Mouse (Mus musculus): ENCODE results near the gene Slc2a9. TPM values are rescaled to one million over a fixed set of nuclear protein-coding genes. Genes with fewer than 3 reads are reported as not detected.
"Not testable (repeated sequence)": the region's sequence is repeated elsewhere in the genome, so short reads cannot be mapped to it uniquely, and the experiment has no call there.

The Slc2a9 gene
- polyA plus RNA-seq, 1 experiment from 2014 or later: 1.6 TPM

DNA sequence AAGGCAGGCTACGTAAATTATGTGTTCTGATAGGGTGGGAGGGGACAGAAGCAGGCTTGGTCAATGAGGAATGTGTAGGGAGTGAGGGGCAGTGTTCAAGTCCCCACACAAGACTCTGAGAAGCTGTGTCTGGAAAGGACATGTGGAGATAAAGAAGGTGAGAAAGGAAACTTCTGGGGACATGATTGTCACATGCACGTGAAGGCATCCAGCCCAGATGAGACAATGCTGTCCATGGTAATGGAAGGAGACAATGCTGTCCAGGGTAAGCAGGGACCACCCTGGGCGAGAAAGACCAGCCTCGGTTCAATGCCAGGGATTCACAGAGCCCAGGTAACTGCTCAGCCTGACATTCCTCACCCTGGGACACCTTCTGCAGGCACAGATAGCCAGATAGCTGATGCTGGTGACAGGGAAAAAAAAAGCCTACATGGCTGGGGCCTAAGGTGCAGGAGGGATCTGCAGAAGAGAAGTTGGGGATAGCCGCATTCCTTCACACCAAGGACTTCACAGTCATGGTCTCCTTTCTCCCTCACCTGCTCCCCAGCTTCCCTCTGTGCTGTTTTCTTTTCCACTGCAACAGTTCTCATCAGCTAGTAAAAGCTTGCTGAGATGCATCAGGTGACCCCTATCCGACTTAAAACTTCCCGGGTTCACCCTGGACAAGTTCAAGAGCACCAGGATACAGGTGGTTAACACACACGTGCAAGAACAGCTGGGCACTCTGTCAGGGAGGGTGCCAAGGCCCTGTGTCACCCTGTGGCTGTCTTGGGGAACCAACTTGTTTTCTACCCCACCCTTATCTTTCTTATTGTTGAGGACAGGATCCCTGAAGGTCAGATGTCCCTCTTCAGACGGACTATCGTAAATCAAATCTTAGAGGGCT is 21.9 kb downstream of the Slc2a9 start:
- Histone ChIP-seq H3K9ac (ENCODE audit: low read depth, low read length) (no peak overlapping the region), H3K9me3 (ENCODE audit: control insufficient read depth, low read length) (no peaks in the 10 kb centered on the region), H3K27ac (ENCODE audit: low read depth, low read length) (peak overlapping the region; percentile 56; the same call in 1 of the 2 replicates), H3K4me2 (replicated peaks; ENCODE audit: low read depth, low read length) (peak overlapping the region; percentile 47), H3K27me3 (ENCODE audit: control insufficient read depth, insufficient read depth, low read length) (no peaks in the 10 kb centered on the region), H3K36me3 (ENCODE audit: control insufficient read depth, insufficient read depth, low read length) (no peaks in the 10 kb centered on the region), H3K4me3 (ENCODE audit: low read length) (peak overlapping the region; percentile 34), H3K4me1 (ENCODE audit: control insufficient read depth, insufficient read depth, low read length) (peaks cover 21% of the 10 kb centered on the region; the same call in 1 of the 2 replicates)
- 69% methylated on average over 10 of the region's 10 CpGs for WGBS
- ATAC-seq (ENCODE audit: low FRiP score, low TSS enrichment): no peak

- peak; percentile 72 for ATAC-seq (ENCODE audit: low FRiP score, low TSS enrichment)
- Histone ChIP-seq H3K27me3 (ENCODE audit: control insufficient read depth, insufficient read depth, low read length) (no peaks in the 10 kb centered on the region), H3K9ac (ENCODE audit: low read depth, low read length) (peak overlapping the region; percentile 19; the same call in 1 of the 2 replicates), H3K36me3 (ENCODE audit: control insufficient read depth, insufficient read depth, low read length) (no peaks in the 10 kb centered on the region), H3K4me3 (ENCODE audit: low read length) (peak overlapping the region; percentile 34), H3K4me1 (ENCODE audit: control insufficient read depth, insufficient read depth, low read length) (peaks cover 21% of the 10 kb centered on the region; the same call in 1 of the 2 replicates), H3K27ac (ENCODE audit: low read depth, low read length) (peak overlapping the region; percentile 56; the same call in 1 of the 2 replicates), H3K4me2 (replicated peaks; ENCODE audit: low read depth, low read length) (peak overlapping the region; percentile 47), H3K9me3 (ENCODE audit: control insufficient read depth, low read length) (no peaks in the 10 kb centered on the region)
- 4% methylated on average over 22 of the region's 22 CpGs for WGBS
These were observed 22.8 kb downstream of the Slc2a9 start for GRCm38 (mm10) chr5:38479908-38480725.

DNA sequence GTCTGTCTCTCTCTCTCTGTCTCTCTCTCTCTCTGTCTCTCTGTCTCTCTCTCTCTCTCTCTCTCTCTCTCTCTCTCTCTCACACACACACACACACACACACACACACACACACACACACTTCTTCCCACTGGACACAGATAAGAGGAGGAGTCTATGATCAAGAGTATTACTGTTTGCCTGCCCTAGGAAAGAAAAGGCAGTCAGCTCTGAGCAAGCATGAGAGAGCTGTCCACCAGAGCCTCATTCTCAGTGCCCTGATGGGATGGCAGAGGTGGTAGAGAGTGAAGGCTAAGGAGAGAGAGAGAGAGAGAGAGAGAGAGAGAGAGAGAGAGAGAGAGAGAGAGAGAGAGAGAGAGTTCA is 23.4 kb downstream of the Slc2a9 start:
- not testable (repeated sequence) for H3K9me3 ChIP-seq (ENCODE audit: control insufficient read depth, low read length); H3K27me3 ChIP-seq (ENCODE audit: control insufficient read depth, insufficient read depth, low read length); H3K36me3 ChIP-seq (ENCODE audit: control insufficient read depth, insufficient read depth, low read length); H3K9ac ChIP-seq (ENCODE audit: low read depth, low read length)
- H3K4me1 ChIP-seq (ENCODE audit: control insufficient read depth, insufficient read depth, low read length): peaks cover 21% of the 10 kb centered on the region; the same call in 1 of the 2 replicates
- H3K4me3 ChIP-seq (ENCODE audit: low read length): peak overlapping the region; percentile 34
- peak overlapping the region; percentile 47 for H3K4me2 ChIP-seq (replicated peaks; ENCODE audit: low read depth, low read length)
- H3K27ac ChIP-seq (ENCODE audit: low read depth, low read length): peak overlapping the region; percentile 56; the same call in 1 of the 2 replicates
- peak; percentile 40; the same call in 1 of the 2 replicates for ATAC-seq (ENCODE audit: low FRiP score, low TSS enrichment)

- Histone ChIP-seq H3K27ac (ENCODE audit: low read depth, low read length) (no peak overlapping the region), H3K4me3 (ENCODE audit: low read length) (no peak overlapping the region), H3K4me1 (ENCODE audit: control insufficient read depth, insufficient read depth, low read length) (peaks cover 21% of the 10 kb centered on the region; the same call in 1 of the 2 replicates), H3K4me2 (replicated peaks; ENCODE audit: low read depth, low read length) (peak overlapping the region; percentile 25), H3K9me3 (ENCODE audit: control insufficient read depth, low read length) (no peaks in the 10 kb centered on the region), H3K9ac (ENCODE audit: low read depth, low read length) (no peak overlapping the region), H3K27me3 (ENCODE audit: control insufficient read depth, insufficient read depth, low read length) (no peaks in the 10 kb centered on the region), H3K36me3 (ENCODE audit: control insufficient read depth, insufficient read depth, low read length) (no peaks in the 10 kb centered on the region)
- ATAC-seq (ENCODE audit: low FRiP score, low TSS enrichment): no peak
- WGBS: 58% methylated on average over 4 of the region's 4 CpGs
These were observed 23.9 kb downstream of the Slc2a9 start for GRCm38 (mm10) chr5:38479027-38479426.

- Histone ChIP-seq H3K27me3 (ENCODE audit: control insufficient read depth, insufficient read depth, low read length) (no peaks in the 10 kb centered on the region), H3K4me1 (ENCODE audit: control insufficient read depth, insufficient read depth, low read length) (peaks cover 21% of the 10 kb centered on the region; the same call in 1 of the 2 replicates), H3K9ac (ENCODE audit: low read depth, low read length) (no peak overlapping the region), H3K9me3 (ENCODE audit: control insufficient read depth, low read length) (no peaks in the 10 kb centered on the region), H3K27ac (ENCODE audit: low read depth, low read length) (no peak overlapping the region), H3K36me3 (ENCODE audit: control insufficient read depth, insufficient read depth, low read length) (no peaks in the 10 kb centered on the region), H3K4me2 (replicated peaks; ENCODE audit: low read depth, low read length) (no peak overlapping the region), H3K4me3 (ENCODE audit: low read length) (no peak overlapping the region)
- no peak for ATAC-seq (ENCODE audit: low FRiP score, low TSS enrichment)
- 85% methylated on average over 7 of the region's 7 CpGs for WGBS
These were observed 25.1 kb downstream of the Slc2a9 start for GRCm38 (mm10) chr5:38477731-38478445.

DNA sequence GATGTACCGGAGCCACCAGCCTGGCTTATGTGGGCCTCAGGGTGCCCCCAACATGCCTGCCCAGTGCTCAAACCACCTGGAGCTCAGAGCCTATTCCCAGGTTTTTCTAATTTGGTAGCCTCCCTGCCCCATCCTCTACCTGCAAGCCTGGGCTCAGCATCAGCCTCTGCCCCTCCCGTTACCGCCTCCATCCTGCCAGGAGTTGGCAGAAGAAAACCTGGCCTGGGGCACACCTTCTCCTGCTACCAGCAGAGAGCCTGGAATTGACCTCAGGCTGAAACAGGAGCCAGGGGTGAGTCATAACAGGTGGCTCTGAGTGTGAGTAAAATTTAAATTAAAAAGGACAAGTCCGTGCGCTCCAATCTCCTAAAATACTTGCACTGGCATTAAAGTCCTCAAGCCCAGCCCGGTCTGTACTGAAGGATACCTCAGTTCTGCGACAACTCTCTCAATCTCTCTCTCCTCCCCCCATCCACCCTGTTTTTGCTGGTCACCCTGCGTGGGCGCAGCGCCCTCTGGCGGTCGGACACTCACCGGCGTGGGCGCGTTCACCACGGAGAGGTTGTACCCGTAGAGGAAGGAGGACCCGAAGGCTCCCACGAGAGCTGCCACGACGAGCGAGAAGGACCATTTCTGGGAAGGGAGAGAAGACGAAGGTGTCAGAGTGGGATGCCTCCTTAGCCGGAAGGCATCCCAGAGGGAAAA is 25.9 kb downstream of the Slc2a9 start:
- no peaks in the 10 kb centered on the region for H3K36me3 ChIP-seq (ENCODE audit: control insufficient read depth, insufficient read depth, low read length)
- WGBS: 88% methylated on average over 24 of the region's 25 CpGs
- peaks cover 21% of the 10 kb centered on the region; the same call in 1 of the 2 replicates for H3K4me1 ChIP-seq (ENCODE audit: control insufficient read depth, insufficient read depth, low read length)
- no peaks in the 10 kb centered on the region for H3K27me3 ChIP-seq (ENCODE audit: control insufficient read depth, insufficient read depth, low read length)
- H3K4me2 ChIP-seq (replicated peaks; ENCODE audit: low read depth, low read length): no peak overlapping the region
- ATAC-seq (ENCODE audit: low FRiP score, low TSS enrichment): no peak
- no peaks in the 10 kb centered on the region for H3K9me3 ChIP-seq (ENCODE audit: control insufficient read depth, low read length)
- H3K27ac ChIP-seq (ENCODE audit: low read depth, low read length): no peak overlapping the region
- no peak overlapping the region for H3K4me3 ChIP-seq (ENCODE audit: low read length)
- H3K9ac ChIP-seq (ENCODE audit: low read depth, low read length): no peak overlapping the region

DNA sequence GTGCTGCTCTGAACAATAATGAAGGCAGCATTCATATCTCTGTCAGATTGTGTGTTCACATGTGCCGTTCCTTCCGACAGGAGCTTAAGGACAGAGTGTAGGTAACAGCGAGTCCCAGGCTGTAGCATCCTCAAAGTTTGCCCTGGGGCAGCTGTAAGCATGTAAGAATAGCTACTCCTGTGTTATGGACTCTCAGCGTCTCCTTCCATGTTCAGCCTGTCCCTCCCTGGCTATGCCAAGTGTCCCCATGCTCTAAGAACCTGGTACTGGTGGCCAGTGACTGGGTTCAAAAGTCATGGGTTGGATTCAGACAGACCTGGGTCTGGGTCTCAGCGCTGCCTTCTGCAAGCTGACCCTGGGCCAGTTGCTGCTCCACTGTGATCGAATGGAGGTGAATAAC is 32.1 kb downstream of the Slc2a9 start:
- no peak overlapping the region for H3K27ac ChIP-seq (ENCODE audit: low read depth, low read length)
- no peak overlapping the region for H3K9ac ChIP-seq (ENCODE audit: low read depth, low read length)
- 70% methylated on average over 6 of the region's 6 CpGs for WGBS
- no peaks in the 10 kb centered on the region for H3K27me3 ChIP-seq (ENCODE audit: control insufficient read depth, insufficient read depth, low read length)
- no peaks in the 10 kb centered on the region for H3K4me1 ChIP-seq (ENCODE audit: control insufficient read depth, insufficient read depth, low read length)
- no peak for ATAC-seq (ENCODE audit: low FRiP score, low TSS enrichment)
- no peaks in the 10 kb centered on the region for H3K36me3 ChIP-seq (ENCODE audit: control insufficient read depth, insufficient read depth, low read length)
- no peak overlapping the region for H3K4me2 ChIP-seq (replicated peaks; ENCODE audit: low read depth, low read length)
- no peaks in the 10 kb centered on the region for H3K9me3 ChIP-seq (ENCODE audit: control insufficient read depth, low read length)
- H3K4me3 ChIP-seq (ENCODE audit: low read length): no peak overlapping the region

GRCm38 (mm10) chr5:38469891-38470578 is 32.9 kb downstream of the Slc2a9 start:
- H3K9ac ChIP-seq (ENCODE audit: low read depth, low read length): no peak overlapping the region
- peak; percentile 91 for ATAC-seq (ENCODE audit: low FRiP score, low TSS enrichment)
- no peaks in the 10 kb centered on the region for H3K4me1 ChIP-seq (ENCODE audit: control insufficient read depth, insufficient read depth, low read length)
- H3K4me3 ChIP-seq (ENCODE audit: low read length): no peak overlapping the region
- no peaks in the 10 kb centered on the region for H3K36me3 ChIP-seq (ENCODE audit: control insufficient read depth, insufficient read depth, low read length)
- H3K27me3 ChIP-seq (ENCODE audit: control insufficient read depth, insufficient read depth, low read length): no peaks in the 10 kb centered on the region
- no peaks in the 10 kb centered on the region for H3K9me3 ChIP-seq (ENCODE audit: control insufficient read depth, low read length)
- 25% methylated on average over 5 of the region's 5 CpGs for WGBS
- no peak overlapping the region for H3K27ac ChIP-seq (ENCODE audit: low read depth, low read length)
- H3K4me2 ChIP-seq (replicated peaks; ENCODE audit: low read depth, low read length): no peak overlapping the region

Measured in kidney, embryonic 14.5 days (tissue).